Mouse (Mus musculus) MEL (cell line): ENCODE measurements at regions not wholly inside any gene's neighbourhood (a gene's known extent, or its start where the extent isn't known, plus 50 kb on each side); places are given as distances from the start of the nearest gene placed in this dataset.

Source experiments
- DNase-seq: peaks from one replicate; pipeline ENCODE4 v3.0.0; 2011; ENCODE audit warnings: low read depth, low spot score
- H3K27ac ChIP-seq: 2 replicates; pipeline ENCODE4 v1.5.1; 2012; ENCODE audit warnings: low read depth, mild to moderate bottlenecking, control low read depth, low read length, moderate library complexity; ENCODE audit not compliant: control insufficient read depth
- H3K27me3 ChIP-seq, 2 experiments: fragments of 150-350 bp in 1 of 2; sonication (generic) in 1 of 2; 2 replicates each; pipeline ENCODE4 v1.6.1; 2012; ENCODE audit warnings: low read length in 2 of 2, mild to moderate bottlenecking in 2 of 2, improper control_type of control experiment in 1 of 2, moderate library complexity in 1 of 2; ENCODE audit not compliant: insufficient read depth in 2 of 2, control insufficient read depth in 1 of 2
- H3K36me3 ChIP-seq, 2 experiments: 2 replicates each; pipeline ENCODE4 v1.6.1; 2012 to 2014; ENCODE audit warnings: low read length in 2 of 2, improper control_type of control experiment in 1 of 2, inconsistent platforms in 1 of 2, mild to moderate bottlenecking in 1 of 2; ENCODE audit not compliant: insufficient read depth in 2 of 2, control insufficient read depth in 1 of 2
- H3K4me1 ChIP-seq, 2 experiments: fragments of 150-350 bp in 1 of 2; sonication (generic) in 1 of 2; 2 replicates each; pipeline ENCODE4 v1.6.1; 2012; ENCODE audit warnings: low read length in 2 of 2, improper control_type of control experiment in 1 of 2, mild to moderate bottlenecking in 1 of 2; ENCODE audit not compliant: insufficient read depth in 2 of 2, control insufficient read depth in 1 of 2
- H3K4me3 ChIP-seq, 2 experiments: fragments of 150-350 bp in 1 of 2; sonication (generic) in 1 of 2; 2 replicates each; pipeline ENCODE4 v1.5.1; 2012; ENCODE audit warnings: low read depth in 2 of 2, low read length in 2 of 2, mild to moderate bottlenecking in 2 of 2, moderate library complexity in 2 of 2, control low read depth in 1 of 2, improper control_type of control experiment in 1 of 2; ENCODE audit not compliant: control insufficient read depth in 1 of 2, insufficient read depth in 1 of 2
- H3K79me2 ChIP-seq: 2 replicates; pipeline ENCODE4 v1.6.1; 2012; ENCODE audit warnings: mild to moderate bottlenecking, low read length, moderate library complexity; ENCODE audit not compliant: control insufficient read depth, poor library complexity, insufficient read depth
- H3K9ac ChIP-seq: 2 replicates; pipeline ENCODE4 v1.6.1; 2012; ENCODE audit warnings: low read depth, mild to moderate bottlenecking, control low read depth, low read length, moderate library complexity; ENCODE audit not compliant: control insufficient read depth, poor library complexity, severe bottlenecking
- H3K9me3 ChIP-seq: fragments of 150-350 bp; sonication (generic); replicated peaks from 2 replicates; pipeline ENCODE4 v1.6.1; 2012; ENCODE audit warnings: mild to moderate bottlenecking, low read length, improper control_type of control experiment, moderate library complexity; ENCODE audit not compliant: insufficient read depth
- CHD2 ChIP-seq: IDR thresholded peaks from 2 replicates; pipeline ENCODE4 v1.6.1; 2011; ENCODE audit warnings: low read length, improper control_type of control experiment
- ELF1 ChIP-seq: IDR thresholded peaks from 2 replicates; pipeline ENCODE4 v1.6.1; 2014; ENCODE audit warnings: low read depth, mild to moderate bottlenecking, inconsistent platforms, low read length, improper control_type of control experiment, moderate library complexity
- EP300 ChIP-seq, 2 experiments: IDR thresholded peaks; 2 replicates each; pipeline ENCODE4 v1.6.1; 2011; ENCODE audit warnings: improper control_type of control experiment in 2 of 2, low read length in 2 of 2, low read depth in 1 of 2, mild to moderate bottlenecking in 1 of 2
- KAT2A ChIP-seq: conservative IDR thresholded peaks from 2 replicates; pipeline ENCODE4 v1.6.1; 2012; ENCODE audit warnings: low read depth, low read length, improper control_type of control experiment, inconsistent platforms
- MAFK ChIP-seq: IDR thresholded peaks from 2 replicates; pipeline ENCODE4 v1.6.1; 2011; ENCODE audit warnings: low read depth, mild to moderate bottlenecking, low read length, improper control_type of control experiment, borderline replicate concordance
- MAX ChIP-seq: IDR thresholded peaks from 2 replicates; pipeline ENCODE4 v1.6.1; 2011; ENCODE audit warnings: low read length, improper control_type of control experiment
- MAZ ChIP-seq: IDR thresholded peaks from 2 replicates; pipeline ENCODE4 v1.6.1; 2012; ENCODE audit warnings: low read depth, mild to moderate bottlenecking, inconsistent platforms, low read length, improper control_type of control experiment
- MYB ChIP-seq: IDR thresholded peaks from 2 replicates; pipeline ENCODE4 v1.6.1; 2011; ENCODE audit warnings: mild to moderate bottlenecking, low read depth, low read length, improper control_type of control experiment
- TAL1 ChIP-seq: IDR thresholded peaks from 2 replicates; pipeline ENCODE4 v1.6.1; 2012; ENCODE audit warnings: mild to moderate bottlenecking, inconsistent platforms, low read length, moderate library complexity, mixed read lengths
- TCF12 ChIP-seq: IDR thresholded peaks from 2 replicates; pipeline ENCODE4 v1.6.1; 2014; ENCODE audit warnings: low read depth, mild to moderate bottlenecking, inconsistent platforms, low read length, improper control_type of control experiment, moderate library complexity
- UBTF ChIP-seq: IDR thresholded peaks from 2 replicates; pipeline ENCODE4 v1.6.1; 2012; ENCODE audit warnings: low read depth, mild to moderate bottlenecking, inconsistent platforms, low read length, improper control_type of control experiment, moderate library complexity, borderline replicate concordance; ENCODE audit not compliant: insufficient read depth
- USF1 ChIP-seq: IDR thresholded peaks from 2 replicates; pipeline ENCODE4 v1.6.1; 2014; ENCODE audit warnings: low read depth, mild to moderate bottlenecking, inconsistent platforms, low read length, improper control_type of control experiment, moderate library complexity
- ZC3H11A ChIP-seq: IDR thresholded peaks from 2 replicates; pipeline ENCODE4 v1.6.1; 2012; ENCODE audit warnings: low read depth, mild to moderate bottlenecking, inconsistent platforms, low read length, improper control_type of control experiment
- ZKSCAN1 ChIP-seq: IDR thresholded peaks from 2 replicates; pipeline ENCODE4 v1.6.1; 2012; ENCODE audit warnings: low read depth, mild to moderate bottlenecking, inconsistent platforms, low read length, improper control_type of control experiment, moderate library complexity

DNA sequence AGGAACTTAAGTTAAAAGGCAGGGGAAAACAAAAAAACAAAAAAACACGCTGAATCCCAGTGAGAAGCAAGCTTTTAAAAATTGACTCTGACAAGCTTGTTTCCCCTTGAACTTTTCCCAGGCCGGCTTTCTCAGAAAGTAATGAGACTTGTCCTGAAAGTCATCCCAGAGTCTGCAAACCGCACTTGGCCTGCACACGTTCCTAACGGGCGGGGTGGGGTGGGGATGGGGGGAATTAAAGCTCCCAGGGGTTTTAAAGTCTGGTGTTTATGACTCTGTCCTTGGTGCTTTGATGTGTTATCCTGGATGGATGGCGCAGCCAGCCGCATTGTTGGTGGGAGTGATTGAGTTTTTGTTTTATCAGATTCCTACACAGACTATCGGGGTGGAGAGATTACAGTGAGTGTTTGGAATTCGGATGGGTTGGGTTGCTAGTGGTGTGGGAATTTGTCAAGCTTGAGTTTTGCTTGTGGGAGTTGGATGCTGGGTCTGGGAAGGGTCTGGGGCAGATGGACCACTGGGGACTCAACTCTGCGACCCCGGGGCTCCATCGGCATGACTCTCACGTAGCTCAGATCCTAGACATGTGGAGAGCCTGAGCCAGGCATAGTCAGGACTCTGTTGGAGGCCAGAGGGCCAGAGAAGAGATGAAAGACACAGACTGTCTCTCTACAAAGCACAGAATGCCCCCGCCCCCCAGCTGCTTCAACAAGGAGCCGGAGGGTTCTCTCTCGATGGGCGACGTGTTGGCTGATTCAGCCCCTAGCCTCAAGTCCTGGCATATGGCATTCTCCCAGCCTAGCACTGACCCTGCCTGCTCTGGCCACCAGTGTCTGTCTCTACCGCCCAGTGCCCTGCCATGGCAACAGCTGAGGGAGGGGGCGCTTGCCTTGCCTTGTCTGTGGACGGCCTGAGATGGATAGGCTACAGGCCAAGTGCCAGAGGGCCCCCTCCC is 75.5 kb downstream of the E030025P04Rik start (continued):
- no peak for TF ChIP-seq MAX

DNA sequence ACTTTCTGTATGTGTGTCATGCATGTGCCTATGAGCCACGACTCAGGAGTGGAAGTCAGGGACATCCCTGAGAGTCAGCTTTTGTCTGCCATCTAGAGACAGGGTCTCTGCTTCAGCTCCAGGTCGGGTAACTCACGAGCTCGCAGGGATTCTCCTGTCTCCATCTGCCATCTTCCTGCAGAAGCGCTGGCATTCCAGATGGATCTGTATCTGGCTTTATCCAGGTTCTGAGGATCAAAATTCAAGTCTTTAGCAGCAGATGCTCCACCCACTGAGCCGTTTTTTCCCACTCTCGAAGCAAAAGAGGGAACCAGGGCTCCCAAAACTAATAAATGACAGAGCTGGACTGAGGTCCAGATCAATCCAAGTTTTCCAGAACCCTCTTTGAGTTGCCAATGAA is 76.4 kb downstream of the E030025P04Rik start:
- Histone ChIP-seq H3K27me3 (no peaks in the 10 kb centered on the region), H3K27ac (no peak overlapping the region), H3K4me3 (no peak overlapping the region), H3K9ac (no peak overlapping the region), H3K79me2 (no peaks in the 10 kb centered on the region), H3K36me3 (no peaks in the 10 kb centered on the region), H3K9me3 (no peaks in the 10 kb centered on the region), H3K4me1 (no peaks in the 10 kb centered on the region)
- DNase-seq: no peak
- no peak for TF ChIP-seq EP300 (IDR thresholded peaks at IDR 0.05; ENCODE audit: low read depth in 1 of 2, low read length in 2 of 2)
- TF ChIP-seq UBTF: no peak

GRCm38 (mm10) chr11:109061971-109062370 is 82.2 kb downstream of the E030025P04Rik start:
- Histone ChIP-seq H3K4me3 (no peak overlapping the region), H3K9ac (no peak overlapping the region), H3K9me3 (no peaks in the 10 kb centered on the region), H3K27me3 (no peaks in the 10 kb centered on the region), H3K36me3 (no peaks in the 10 kb centered on the region), H3K4me1 (no peaks in the 10 kb centered on the region), H3K27ac (no peak overlapping the region), H3K79me2 (no peaks in the 10 kb centered on the region)
- TF ChIP-seq TAL1 (no peak), ZKSCAN1 (no peak), USF1 (no peak), ZC3H11A (no peak), KAT2A (no peak), TCF12 (no peak), MYB (no peak), CHD2 (no peak), ELF1 (no peak), MAZ (no peak), MAX (no peak), MAFK (no peak)
- no peak for DNase-seq
